Mouse (Mus musculus): ENCODE measurements at regions not wholly inside any gene's neighbourhood (a gene's known extent, or its start where the extent isn't known, plus 50 kb on each side); places are given as distances from the start of the nearest gene placed in this dataset.

GRCm38 (mm10) chr10:126270376-126270775 lies 304.4 kb downstream of the Lrig3 start:
- no peak for TF ChIP-seq CTCF (IDR thresholded peaks at IDR 0.05; ENCODE audit: control insufficient read depth, insufficient read depth, insufficient replicate concordance, low read depth, low read length)
- TF ChIP-seq POLR2A (IDR thresholded peaks at IDR 0.05; ENCODE audit: control insufficient read depth, low read depth, low read length), result no peak
